Mouse (Mus musculus): Measurements from ENCODE around the gene Pcdh18. TPM values are rescaled to one million over a fixed set of nuclear protein-coding genes. Genes with fewer than 3 reads are reported as not detected.

Pcdh18 gene
- 59.1 and 71.5 TPM in 2 replicates for polyA plus RNA-seq (2016; fragmentation: Nextera tagmentation; extraction: Ambion mirVana)

DNA sequence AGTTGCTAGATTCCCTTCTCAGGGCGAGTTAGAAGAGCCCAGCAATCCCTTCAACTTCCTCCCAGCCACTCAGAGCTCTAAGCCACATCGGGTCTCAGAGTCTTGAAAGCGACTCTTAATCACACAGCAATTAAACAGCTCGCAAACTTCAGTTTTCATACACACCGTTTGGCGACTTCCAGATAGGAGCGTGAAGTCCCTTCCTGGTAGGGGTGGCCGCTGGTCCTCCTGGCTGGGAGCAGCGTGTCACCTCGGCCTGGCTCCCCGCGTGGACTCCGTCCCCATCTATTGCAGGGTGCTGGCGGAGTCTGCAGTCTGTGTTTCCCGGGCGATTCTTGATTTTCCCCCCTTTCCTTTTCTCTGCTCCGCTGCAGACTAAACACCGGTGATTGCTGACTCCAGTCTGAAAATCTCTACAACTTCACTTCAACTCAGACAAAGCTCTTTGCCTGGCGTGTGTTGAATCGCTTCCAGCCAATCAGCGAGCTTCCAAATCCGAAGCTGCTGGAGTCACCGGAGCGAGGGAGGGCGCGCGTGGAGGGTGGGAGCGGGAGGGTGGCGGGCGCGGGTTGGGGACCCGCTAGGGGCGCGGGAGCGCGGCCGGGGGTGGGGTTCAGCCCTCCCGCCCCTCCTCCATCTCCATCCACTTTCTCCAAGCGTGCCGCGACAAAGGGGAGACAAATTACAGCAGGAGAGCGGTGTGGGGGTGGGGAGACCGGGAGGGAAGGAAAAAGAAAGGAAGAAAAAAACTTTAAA, at the start of gene Pcdh18:
Gene Pcdh18, minus strand, starts transcription at position 456 of the 756 bp plus-strand sequence.
- Histone ChIP-seq H3K27me3 (ENCODE audit: low read depth, poor library complexity, severe bottlenecking) (no peaks in the 10 kb centered on the region), H3K4me1 (peaks cover 52% of the 10 kb centered on the region), H3K4me3 (peak within 1 kb of the TSS; percentile 79), H3K9me3 (replicated peaks) (no peaks in the 10 kb centered on the region), H3K36me3 (peaks cover 37% of the 10 kb centered on the region), H3K27ac (replicated peaks) (peak within 1 kb of the TSS; percentile 96)
- peak; percentile 94 for DNase-seq (ENCODE audit: low spot score)
- WGBS = under 1% methylated on average over 43 of the region's 43 CpGs

DNA sequence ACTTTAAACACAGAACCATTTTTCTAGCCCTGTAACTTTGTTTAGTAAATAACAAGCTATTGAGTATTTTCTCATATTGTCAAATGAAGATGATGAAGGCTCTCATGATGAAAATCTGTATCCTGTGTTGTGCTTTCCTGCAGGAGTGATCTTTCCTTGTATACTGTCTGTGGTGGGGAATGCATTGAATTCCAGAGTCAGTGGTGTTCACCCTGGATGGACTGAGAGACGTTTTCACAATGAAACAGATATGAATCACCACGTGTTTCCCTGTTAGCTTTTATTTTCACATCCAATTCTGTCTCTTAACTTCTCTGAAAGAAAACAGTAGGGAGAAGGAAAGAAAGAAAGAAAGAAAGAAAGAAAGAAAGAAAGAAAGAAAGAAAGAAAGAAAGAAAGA, 49.7 kb upstream of the Pcdh18 start:
- H3K4me1 ChIP-seq = peaks cover 9% of the 10 kb centered on the region
- no peaks in the 10 kb centered on the region for H3K27me3 ChIP-seq (ENCODE audit: low read depth, poor library complexity, severe bottlenecking)
- H3K9me3 ChIP-seq (replicated peaks) = no peaks in the 10 kb centered on the region
- no peaks in the 10 kb centered on the region for H3K36me3 ChIP-seq
- H3K27ac ChIP-seq (replicated peaks) = no peak overlapping the region
- no peak for DNase-seq (ENCODE audit: low spot score)
- WGBS = 74% methylated on average over 2 of the region's 2 CpGs
- no peak overlapping the region for H3K4me3 ChIP-seq

DNA sequence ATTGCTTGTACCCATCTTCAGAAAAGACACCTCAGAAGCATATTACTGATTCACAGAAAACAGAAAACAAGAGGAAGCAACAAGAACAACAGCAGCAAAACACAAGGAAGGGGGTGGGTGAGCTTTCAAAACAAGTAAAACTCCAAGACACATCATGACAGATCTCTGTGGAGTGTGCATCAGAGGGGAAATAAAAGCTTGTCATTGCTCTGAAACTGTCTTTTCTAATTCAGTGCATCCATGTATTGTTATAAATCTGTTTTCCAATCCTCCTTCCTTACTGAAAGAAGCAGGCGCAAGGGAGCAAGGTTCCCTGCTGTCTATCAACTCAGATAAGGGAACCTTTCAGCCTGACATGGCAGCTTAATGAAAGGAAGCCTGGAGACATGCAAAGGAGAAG, 48.4 kb upstream of the Pcdh18 start:
- no peaks in the 10 kb centered on the region for H3K36me3 ChIP-seq
- H3K4me1 ChIP-seq = peaks cover 9% of the 10 kb centered on the region
- no peak overlapping the region for H3K4me3 ChIP-seq
- DNase-seq (ENCODE audit: low spot score) = no peak
- WGBS = 81% methylated on average over 1 of the region's 1 CpGs
- no peaks in the 10 kb centered on the region for H3K27me3 ChIP-seq (ENCODE audit: low read depth, poor library complexity, severe bottlenecking)
- H3K9me3 ChIP-seq (replicated peaks) = no peaks in the 10 kb centered on the region
- H3K27ac ChIP-seq (replicated peaks) = no peak overlapping the region

DNA sequence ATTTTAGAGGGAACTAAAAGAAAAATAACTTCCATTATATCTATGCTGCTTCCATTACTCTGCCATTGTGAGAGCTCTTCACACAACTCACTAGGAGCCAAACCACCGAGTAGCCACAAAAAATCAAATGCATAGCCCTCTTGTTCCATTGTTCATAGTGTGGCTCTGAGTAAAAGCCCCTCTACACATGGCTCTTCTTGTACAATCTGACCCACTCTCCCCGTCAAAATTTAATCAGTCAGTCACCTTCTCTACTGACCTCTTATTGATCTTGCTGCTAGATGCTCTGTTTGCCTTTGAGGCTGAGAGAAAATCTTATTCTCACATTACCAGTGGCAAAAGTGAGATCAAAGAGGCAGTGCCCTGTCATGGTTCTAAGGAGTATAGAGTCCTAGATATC, 31.2 kb upstream of the Pcdh18 start:
- Histone ChIP-seq H3K9me3 (replicated peaks) (no peaks in the 10 kb centered on the region), H3K4me1 (peaks cover 19% of the 10 kb centered on the region), H3K27ac (replicated peaks) (no peak overlapping the region; the same call in 1 of the 2 replicates), H3K36me3 (no peaks in the 10 kb centered on the region), H3K4me3 (no peak overlapping the region), H3K27me3 (ENCODE audit: low read depth, poor library complexity, severe bottlenecking) (no peaks in the 10 kb centered on the region)
- no peak for DNase-seq (ENCODE audit: low spot score)
- WGBS = 21% methylated on average over 2 of the region's 2 CpGs

DNA sequence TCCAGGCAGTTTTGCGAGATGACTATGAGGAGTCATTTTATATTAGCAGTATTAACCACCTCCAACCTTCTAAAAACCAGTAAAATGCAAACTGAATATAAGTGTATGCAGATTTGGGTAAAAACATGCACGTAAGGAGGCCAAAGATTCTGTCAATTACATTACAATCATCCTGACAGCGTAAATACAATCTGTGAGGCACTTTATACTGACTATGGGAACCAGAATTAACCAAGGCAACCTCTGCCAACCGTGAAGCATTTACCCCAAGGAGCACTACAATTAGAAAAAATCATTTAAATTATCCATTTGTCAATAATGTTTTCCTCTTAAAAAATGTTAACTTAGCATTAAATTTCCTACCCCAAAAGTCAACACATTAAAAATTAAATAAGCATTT, 30.6 kb upstream of the Pcdh18 start:
- no peaks in the 10 kb centered on the region for H3K27me3 ChIP-seq (ENCODE audit: low read depth, poor library complexity, severe bottlenecking)
- H3K36me3 ChIP-seq = no peaks in the 10 kb centered on the region
- no peak overlapping the region for H3K4me3 ChIP-seq
- no peak overlapping the region for H3K27ac ChIP-seq (replicated peaks)
- no peak for DNase-seq (ENCODE audit: low spot score)
- H3K4me1 ChIP-seq = peaks cover 19% of the 10 kb centered on the region
- WGBS = 77% methylated on average over 4 of the region's 4 CpGs
- no peaks in the 10 kb centered on the region for H3K9me3 ChIP-seq (replicated peaks)

DNA sequence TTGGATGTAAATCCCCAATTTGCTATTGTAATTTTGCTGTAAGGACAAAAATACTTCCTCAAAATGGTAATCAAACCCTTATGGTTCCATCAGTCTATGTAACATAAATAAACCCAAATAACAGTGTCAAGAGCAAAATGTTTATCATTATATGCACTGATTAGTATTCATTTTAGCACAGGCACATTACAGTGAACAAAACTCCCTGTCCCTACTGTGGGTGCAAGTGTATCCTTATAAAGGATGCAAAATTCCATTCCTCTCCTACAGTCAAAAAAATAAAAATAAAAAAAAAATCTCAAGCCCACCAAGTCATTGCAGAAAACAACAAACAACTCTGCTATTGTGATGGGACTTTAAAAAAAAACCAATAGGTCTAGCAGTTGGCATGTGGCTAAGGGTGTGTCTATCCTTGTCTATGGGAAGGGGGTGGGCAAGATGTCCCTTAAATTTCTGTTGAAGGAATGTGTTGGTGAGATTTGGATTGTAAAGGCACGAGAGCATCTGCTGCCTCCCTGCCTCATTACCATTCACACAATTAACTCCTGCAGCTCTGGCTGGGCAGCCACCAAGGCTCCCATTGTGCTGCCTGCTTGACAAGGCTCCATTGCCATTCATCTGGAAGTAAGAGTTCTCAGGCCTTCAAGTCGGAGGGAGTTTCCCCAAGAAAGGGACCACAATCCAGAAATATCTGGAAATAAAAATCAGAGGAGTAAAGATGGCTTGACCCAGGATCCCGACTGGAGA, 12.0 kb upstream of the Pcdh18 start:
- no peaks in the 10 kb centered on the region for H3K36me3 ChIP-seq
- H3K4me3 ChIP-seq = no peak overlapping the region
- DNase-seq (ENCODE audit: low spot score) = peak; percentile 73
- no peaks in the 10 kb centered on the region for H3K9me3 ChIP-seq (replicated peaks)
- 13% methylated on average over 3 of the region's 3 CpGs for WGBS
- H3K27ac ChIP-seq (replicated peaks) = peak overlapping the region; percentile 80
- H3K27me3 ChIP-seq (ENCODE audit: low read depth, poor library complexity, severe bottlenecking) = no peaks in the 10 kb centered on the region
- H3K4me1 ChIP-seq = peaks cover 39% of the 10 kb centered on the region

DNA sequence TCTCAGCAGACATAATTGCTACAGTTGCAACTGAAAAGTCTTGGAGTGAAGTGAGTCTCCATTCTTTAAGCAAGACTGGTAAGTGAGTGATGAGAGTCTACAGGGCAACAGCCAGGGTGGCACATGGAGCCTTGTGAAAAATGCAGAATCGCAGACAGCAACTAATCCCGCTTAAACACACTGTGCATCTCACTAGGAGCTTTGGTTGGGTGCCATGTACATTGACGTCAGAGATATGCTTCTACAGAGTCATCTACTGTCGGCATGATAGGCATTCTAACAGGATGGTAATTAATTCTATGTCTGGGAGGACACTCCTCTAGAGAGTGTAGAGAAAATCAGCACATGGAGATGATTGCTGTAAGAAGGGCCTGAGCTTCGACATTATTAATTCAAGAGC, 5.6 kb upstream of the Pcdh18 start:
- peaks cover 13% of the 10 kb centered on the region for H3K4me1 ChIP-seq
- no peaks in the 10 kb centered on the region for H3K36me3 ChIP-seq
- H3K27ac ChIP-seq (replicated peaks) = no peak overlapping the region
- no peaks in the 10 kb centered on the region for H3K27me3 ChIP-seq (ENCODE audit: low read depth, poor library complexity, severe bottlenecking)
- no peaks in the 10 kb centered on the region for H3K9me3 ChIP-seq (replicated peaks)
- no peak for DNase-seq (ENCODE audit: low spot score)
- H3K4me3 ChIP-seq = no peak overlapping the region
- WGBS = 82% methylated on average over 5 of the region's 5 CpGs

DNA sequence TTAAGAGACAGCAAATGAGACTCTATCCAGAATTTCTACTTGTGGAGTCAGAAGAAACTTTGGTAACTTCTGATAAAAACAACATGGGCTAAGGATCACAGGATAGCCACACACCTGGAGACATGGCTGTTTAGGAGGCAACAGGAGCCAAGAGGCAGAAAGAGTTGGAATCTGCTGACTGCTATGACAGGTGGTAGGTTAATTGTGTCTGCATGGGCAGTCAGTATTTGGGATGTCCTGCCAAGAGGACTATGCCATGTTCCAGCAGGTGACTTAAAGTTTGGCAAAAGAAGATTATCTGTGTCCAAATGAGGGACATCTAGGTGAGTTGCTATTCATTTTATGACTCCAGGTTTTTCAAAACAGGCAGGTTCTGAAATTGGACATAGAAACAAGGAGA, 4.8 kb upstream of the Pcdh18 start:
- H3K36me3 ChIP-seq = no peaks in the 10 kb centered on the region
- H3K27ac ChIP-seq (replicated peaks) = no peak overlapping the region
- no peak for DNase-seq (ENCODE audit: low spot score)
- no peaks in the 10 kb centered on the region for H3K27me3 ChIP-seq (ENCODE audit: low read depth, poor library complexity, severe bottlenecking)
- H3K9me3 ChIP-seq (replicated peaks) = no peaks in the 10 kb centered on the region
- no peak overlapping the region for H3K4me3 ChIP-seq
- H3K4me1 ChIP-seq = peaks cover 13% of the 10 kb centered on the region

DNA sequence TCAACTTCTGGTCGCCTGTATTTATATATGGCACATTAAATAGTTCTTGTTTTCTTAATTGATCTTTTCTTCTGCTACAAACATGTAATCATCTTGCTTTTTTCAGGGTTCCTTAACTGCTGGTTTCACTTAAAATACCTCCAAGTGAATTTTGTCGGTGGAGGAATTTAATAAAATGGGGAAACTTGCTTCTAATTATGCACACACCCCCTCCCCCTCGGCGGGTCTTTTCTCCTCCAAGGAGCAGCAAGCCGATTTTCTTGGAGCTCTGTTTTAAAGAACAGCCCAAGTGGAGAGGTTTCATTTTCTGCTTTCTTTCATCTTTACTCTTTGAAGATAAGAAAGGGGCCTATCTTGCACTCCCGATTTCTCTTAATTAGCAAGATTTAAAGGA, 498 bp upstream of the Pcdh18 start:
- peak overlapping the region; percentile 96 for H3K27ac ChIP-seq (replicated peaks)
- DNase-seq (ENCODE audit: low spot score) = peak; percentile 64
- H3K27me3 ChIP-seq (ENCODE audit: low read depth, poor library complexity, severe bottlenecking) = no peaks in the 10 kb centered on the region
- 0% methylated on average over 6 of the region's 6 CpGs for WGBS
- peak overlapping the region; percentile 79 for H3K4me3 ChIP-seq
- H3K9me3 ChIP-seq (replicated peaks) = no peaks in the 10 kb centered on the region
- H3K36me3 ChIP-seq = peaks cover 31% of the 10 kb centered on the region
- peaks cover 46% of the 10 kb centered on the region for H3K4me1 ChIP-seq

DNA sequence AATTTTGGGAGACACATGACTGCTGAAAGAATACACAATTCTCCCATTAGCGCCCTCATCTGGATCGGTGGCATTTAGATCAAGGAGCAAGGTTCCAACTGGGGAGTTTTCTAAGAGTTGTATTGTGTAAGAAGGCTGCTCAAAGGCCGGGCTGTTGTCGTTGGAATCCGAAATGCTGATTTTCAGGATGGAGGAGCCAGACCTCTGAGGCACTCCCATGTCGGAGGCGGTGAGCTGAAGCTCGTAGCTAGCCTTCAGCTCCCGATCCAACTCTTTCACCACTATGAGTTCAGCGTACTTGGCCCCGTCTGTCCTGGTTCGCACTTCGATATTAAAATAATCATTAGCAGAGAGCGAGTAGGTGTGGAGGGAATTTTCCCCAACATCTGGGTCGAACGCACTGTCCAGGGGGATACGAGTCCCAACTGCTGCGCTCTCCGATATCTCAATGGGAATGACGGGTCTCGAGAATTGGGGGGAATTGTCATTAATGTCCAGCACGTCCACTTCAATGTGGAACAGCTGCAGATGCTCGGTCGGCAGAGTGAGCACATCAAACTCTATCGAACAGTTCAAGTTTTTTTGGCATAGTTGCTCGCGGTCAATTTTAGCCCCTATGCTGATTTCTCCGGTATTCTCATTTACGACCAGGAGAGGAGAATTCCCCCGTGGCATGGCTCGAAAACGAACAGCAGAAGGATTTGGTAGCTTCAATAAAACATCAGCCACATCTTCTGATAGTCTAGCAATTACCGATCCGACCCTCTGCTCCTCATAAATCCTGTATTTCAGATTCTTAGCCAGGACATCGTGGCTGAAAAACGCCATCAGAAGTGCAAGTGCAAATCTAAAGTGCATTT, 909 bp downstream of the Pcdh18 start:
- peak overlapping the region; percentile 96 for H3K27ac ChIP-seq (replicated peaks)
- peak; percentile 44 for DNase-seq (ENCODE audit: low spot score)

DNA sequence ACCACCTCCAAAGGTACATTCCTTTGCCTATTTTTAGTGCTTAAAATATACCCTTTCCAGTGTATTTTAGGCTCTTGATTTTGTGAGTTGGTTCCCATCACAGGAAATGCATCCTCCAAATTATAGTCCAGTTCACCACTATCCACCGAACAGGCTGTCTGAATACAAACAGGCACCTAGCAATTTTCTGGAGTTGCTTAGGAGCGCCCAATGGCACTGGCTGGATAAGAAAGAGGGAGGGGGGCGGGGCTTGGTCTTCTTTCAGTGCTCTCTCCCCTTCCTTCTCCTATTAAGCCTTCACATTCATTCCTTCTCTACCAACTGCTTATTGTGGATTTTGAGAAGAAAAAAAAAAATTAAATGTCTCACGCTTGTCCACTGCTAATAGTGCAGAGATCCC, 4.4 kb downstream of the Pcdh18 start:
- Histone ChIP-seq H3K4me1 (peaks cover 62% of the 10 kb centered on the region), H3K27me3 (ENCODE audit: low read depth, poor library complexity, severe bottlenecking) (no peaks in the 10 kb centered on the region), H3K27ac (replicated peaks) (no peak overlapping the region), H3K4me3 (peak overlapping the region; percentile 79), H3K9me3 (replicated peaks) (no peaks in the 10 kb centered on the region), H3K36me3 (peaks cover 80% of the 10 kb centered on the region)
- WGBS = 83% methylated on average over 4 of the region's 4 CpGs
- DNase-seq (ENCODE audit: low spot score) = no peak

More for the DNA sequence above, 909 bp downstream of the Pcdh18 start:
- Histone ChIP-seq H3K9me3 (replicated peaks) (no peaks in the 10 kb centered on the region), H3K4me1 (peaks cover 60% of the 10 kb centered on the region), H3K4me3 (peak overlapping the region; percentile 79), H3K27me3 (ENCODE audit: low read depth, poor library complexity, severe bottlenecking) (no peaks in the 10 kb centered on the region), H3K36me3 (peaks cover 45% of the 10 kb centered on the region)
- WGBS = under 1% methylated on average over 36 of the region's 36 CpGs

DNA sequence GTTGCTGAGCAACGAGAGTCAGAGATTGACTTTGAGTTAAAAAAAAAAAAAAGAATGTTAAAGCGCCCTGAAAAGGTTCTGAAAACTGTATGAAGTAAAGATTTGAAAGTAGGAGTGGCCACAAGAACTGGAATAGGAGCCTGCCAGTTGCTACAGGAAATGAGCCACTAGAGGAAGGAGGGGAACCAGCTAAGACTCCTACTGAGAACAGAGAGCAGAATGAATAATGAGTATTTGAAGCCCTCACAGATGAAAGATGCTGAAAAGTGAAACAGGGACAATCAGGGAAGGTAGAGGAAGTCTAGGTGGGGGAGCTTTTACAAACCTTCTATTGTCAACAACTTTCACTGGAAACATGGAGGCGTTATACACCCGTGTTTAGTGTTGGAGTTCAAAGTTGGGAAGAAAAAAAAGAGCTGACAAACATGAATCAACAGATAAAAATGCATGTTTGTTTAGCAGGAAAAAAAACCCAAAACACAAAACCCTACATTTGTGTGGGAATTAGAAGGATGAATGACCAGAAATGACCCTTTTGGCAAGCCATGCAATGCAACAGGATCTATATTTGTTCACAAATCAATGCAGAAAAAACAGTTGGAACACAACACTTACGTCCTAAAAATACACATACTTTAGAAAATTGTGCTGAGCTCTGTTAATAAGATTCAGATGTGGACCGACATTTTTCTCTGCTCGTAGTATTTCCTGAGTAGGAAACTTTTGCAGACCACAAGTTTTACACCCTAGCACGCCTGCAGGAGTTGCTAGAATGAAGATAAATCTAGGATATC, 7.4 kb downstream of the Pcdh18 start:
- Histone ChIP-seq H3K27me3 (ENCODE audit: low read depth, poor library complexity, severe bottlenecking) (no peaks in the 10 kb centered on the region), H3K9me3 (replicated peaks) (no peaks in the 10 kb centered on the region), H3K4me3 (no peak overlapping the region), H3K27ac (replicated peaks) (no peak overlapping the region), H3K36me3 (peaks cover 100% of the 10 kb centered on the region), H3K4me1 (peaks cover 50% of the 10 kb centered on the region)
- no peak for DNase-seq (ENCODE audit: low spot score)
- WGBS = 75% methylated on average over 8 of the region's 8 CpGs
